Mouse (Mus musculus) T-helper 1 cell (primary cell): ENCODE measurements around the gene Ddr2.
"Not testable (repeated sequence)": the region's sequence is repeated elsewhere in the genome, so short reads cannot be mapped to it uniquely, and the experiment has no call there.

Experiments
- in situ Hi-C: fragments of 300-600 bp; cut with MboI, MseI; formaldehyde crosslinking; loops from one replicate; pipeline ENCODE4 v1.15.1; 2025; ENCODE audit warnings: high pct_unique_total_duplicates

Gene Ddr2

DNA sequence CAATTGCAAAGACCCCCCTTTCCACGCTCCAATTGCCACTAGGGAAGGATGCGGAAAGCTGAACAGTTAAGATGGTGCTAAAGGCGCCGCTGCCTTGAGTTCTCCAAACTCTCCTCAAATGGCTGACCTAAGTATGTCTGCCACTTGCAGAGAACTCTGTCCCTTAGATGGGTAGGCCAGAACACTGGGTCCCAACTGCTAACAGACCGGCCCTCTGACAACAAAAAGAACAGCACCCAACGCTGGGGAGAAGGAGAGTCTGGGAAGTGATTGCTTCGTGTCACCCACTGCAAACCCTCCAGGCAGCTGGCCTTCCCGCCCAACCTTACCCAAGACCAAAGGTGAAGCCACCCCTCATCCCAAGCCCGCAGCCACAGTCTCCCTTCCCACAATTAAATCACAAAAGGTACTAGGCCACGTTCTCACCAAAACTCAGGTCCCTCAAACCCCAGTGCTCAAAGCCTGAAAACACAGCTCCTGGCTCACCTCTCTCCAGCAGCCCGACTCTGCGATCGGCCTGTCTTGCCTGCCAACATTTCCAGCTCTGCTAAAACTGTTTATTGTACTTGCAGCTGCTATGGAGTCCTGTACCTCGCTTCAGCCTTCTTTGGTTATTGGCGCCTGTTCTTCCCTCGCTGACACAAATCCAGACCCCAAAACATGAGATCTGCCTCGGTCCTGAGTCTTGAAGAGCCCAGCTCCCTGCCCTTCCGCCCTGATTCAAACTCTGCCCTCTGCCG, 616 bp downstream of the Ddr2 start:
- in situ Hi-C loops: no loop called here

DNA sequence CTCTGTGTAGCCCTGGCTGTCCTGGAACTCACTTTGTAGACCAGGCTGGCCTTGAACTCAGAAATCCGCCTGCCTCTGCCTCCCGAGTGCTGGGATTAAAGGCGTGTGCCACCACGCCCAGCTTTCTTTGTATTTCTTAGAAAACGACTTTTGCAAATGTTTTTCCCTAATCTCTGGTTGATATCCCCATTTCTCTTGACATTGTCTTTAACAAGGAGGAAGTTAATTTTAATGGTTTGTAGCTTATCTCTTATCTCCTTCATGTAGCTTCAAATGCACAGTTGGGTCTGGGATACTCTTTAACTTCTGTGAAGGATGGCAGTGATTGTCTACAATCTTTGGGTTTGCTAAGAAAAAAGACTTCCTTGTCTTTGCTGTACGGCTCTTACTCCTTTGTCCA, 7.7 kb downstream of the Ddr2 start:
- in situ Hi-C loops: not testable (repeated sequence)

DNA sequence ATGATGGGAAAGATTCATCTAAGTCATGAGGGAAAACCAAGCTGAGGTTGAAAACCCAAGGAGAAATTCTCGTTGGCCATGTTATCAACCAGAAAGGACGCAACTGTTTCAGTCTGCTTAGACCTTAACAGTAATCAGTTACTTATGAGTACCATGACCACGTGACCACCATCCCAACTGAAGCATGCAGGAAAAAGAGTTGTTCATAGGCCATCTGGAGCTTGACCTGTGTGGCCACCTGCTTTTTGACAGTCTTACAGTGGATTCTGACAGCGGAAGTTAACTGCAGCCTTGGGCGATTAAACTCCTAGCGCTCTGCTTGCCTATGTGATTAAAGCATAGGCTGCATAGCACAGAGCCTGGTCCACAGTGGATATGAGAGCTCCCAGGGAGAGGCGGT, 23.9 kb downstream of the Ddr2 start:
- in situ Hi-C loops: no loop called here

DNA sequence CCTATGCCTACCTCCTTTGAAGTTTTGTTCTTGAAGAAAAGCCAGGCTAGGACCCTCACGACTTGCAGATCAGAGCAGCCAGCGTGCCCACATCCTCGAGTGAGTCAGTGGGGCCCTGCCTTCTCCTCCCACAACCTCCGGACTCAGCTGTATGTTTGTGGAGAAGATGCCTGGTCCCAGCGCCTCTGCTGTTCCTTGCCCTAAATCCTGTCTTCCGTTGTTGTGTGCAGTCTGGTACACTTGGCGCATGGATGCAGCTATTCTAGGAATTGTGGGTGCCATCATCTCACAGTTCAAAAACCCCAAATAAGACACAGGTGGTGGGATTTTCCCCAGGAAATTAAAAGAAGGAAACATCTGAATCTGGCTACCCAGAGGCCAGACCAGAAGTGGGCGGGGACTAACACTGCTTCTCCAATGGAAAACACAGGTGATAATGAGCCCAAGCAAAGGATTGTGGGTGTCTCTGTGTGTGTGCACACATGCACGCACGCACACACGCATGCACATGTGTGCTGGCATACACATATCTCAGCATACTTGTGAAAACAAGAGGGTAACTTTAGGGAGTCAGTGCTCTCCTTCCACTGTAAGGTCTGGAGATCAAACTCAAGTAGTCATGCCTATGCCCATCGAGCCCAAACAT, 26.3 kb downstream of the Ddr2 start:
- in situ Hi-C loops: no loop called here

DNA sequence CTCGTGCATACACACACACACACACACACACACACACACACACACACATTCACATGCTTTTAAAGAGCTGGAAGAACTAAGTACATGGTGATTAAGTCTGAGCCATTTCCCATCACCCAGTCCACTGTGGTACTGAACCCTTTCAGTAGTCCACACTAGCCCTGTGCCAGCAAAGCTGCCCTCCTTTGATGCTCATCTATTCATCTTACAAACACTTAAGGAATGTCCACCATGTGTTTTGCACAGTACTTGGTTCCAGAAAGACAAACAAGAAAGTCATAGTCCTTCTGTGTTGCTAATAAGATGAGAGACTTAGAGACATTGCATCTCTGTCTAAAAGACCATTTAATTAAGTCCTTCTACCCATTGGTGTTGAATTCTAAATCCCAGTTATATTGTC, 29.7 kb downstream of the Ddr2 start:
- in situ Hi-C loops: no loop called here

DNA sequence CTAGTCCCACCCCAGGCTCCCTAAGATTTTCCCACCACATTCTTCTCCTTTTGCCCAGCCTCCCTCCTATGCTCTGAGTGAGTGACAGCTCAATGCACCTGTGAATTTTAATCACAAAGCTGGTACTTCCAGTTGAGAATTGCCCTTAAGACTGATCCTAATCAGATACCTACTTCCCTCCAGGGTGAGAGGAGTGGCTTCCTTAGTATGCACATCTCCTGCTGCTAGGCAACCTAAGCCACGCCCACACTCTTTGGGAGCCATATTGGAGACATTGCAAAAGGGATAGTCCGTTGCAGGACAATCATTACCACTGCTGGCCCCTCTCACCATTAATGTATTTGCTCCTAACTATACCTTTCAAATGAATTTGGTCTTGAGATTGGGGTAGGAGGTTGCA, 31.1 kb downstream of the Ddr2 start:
- in situ Hi-C loops: no loop called here

DNA sequence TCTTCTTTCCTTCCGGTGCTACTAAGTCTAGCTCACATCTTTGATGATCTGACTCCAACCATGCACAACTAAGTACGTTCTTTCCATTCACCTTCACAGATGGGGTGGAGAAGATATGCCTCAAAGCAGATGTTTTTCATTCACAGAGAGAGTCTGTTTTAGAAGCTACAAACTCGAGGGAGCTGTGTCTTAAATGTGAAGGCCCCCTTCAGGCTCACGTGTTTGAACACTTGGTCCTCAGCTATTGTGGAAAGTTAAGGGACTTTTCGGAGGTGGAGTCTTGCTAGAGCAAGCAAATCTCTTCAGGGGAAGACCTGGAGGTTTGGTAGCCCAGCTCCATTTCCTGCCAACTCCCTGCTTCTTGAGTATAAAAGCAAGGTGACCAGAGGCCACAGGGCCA, 34.2 kb downstream of the Ddr2 start:
- in situ Hi-C loops: no loop called here

DNA sequence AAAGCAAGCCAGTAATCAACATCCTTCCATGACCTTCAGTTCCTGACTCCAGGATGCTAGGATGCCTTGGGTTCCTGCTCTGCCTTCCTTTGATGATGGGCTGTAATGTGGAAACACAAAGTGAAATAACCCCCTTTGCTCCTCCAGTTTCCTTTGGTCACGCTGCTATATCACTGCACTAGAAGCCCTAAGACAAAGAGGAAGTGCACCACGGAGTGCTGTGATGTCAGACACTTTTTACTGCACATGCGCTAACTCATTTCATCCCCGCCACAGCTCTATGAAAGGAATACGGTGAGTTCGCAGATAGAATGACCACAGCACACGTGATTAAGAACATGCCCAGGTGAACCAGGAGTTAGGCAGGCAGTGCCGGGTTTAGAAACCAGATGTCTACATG, 36.8 kb downstream of the Ddr2 start:
- in situ Hi-C loops: no loop called here

DNA sequence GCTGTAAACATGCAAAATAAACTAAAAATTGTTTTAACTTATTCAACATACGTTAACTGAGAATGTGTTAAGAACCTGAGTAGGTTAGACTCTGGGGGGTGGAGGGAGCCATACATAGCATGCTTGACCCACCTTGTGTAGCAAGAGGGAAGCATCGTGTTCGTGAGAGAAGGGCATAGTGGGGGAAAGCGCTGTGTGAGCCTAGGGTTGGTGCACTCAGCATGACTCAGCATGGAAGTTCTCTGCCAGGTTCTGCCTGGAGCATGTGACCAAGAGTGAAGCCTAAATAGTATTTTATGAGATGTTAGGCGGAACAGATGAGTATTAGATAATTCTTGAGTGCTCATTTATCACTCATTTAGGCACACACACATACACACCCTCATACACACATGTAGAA, 41.4 kb downstream of the Ddr2 start:
- in situ Hi-C loops: no loop called here

DNA sequence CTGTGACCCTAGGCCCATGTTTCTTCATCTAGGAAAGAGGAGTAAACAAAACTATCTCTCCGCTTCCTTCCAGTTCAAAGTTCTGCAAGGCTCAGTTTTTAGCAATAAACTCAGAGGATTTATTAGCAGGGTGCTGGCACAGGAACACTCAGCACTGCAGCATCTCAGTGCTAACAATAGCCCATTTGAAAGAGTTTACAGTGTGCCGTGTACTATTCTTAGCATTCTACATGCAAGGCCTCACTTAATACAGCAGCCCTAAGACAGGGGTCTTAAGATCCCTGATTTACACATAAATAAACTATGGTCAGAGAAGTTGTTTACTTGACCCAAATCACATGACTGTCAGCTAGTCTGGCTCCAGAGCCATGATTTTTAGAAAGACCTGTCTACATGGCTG, 44.6 kb downstream of the Ddr2 start:
- in situ Hi-C loops: no loop called here

DNA sequence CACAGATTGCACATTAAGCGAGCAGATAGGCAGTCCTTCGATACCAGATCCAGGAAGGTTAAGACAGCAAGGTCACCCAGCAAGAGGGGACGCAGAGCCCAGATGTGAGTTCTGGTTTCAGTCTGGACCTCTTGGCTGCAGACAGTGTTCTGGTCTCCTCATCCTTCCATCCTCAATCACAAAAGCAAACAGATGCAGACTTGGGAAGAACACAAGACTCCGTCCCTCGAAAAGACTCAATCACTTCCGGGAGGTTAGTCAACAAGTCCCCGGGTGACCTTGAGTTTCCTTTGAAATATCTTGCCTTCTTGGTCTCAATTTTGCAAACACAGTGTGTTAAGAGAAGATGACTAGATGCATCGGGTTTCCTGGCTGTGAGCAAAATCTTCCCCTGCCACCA, 45.6 kb downstream of the Ddr2 start:
- in situ Hi-C loops: no loop called here

DNA sequence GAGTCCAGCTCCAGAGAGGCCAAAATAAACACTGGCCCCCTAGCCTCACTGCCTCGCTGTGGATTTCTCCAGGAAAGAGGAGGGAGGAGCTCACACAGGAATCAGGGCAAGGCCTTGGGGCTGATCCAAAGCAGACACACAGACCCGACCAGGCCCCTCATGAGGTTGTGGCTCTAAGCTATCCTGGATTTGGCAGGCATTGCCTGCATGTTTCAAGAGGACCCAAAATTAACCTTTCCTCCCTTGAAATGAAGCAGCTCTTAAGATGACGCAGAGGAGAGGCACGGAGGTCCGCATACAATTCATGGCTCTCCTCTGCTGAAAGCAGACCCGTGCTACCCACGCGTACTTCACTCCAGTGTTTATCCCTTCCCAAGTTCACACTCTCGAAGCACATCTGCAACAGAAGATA, 46.5 kb downstream of the Ddr2 start:
- in situ Hi-C loops: no loop called here

DNA sequence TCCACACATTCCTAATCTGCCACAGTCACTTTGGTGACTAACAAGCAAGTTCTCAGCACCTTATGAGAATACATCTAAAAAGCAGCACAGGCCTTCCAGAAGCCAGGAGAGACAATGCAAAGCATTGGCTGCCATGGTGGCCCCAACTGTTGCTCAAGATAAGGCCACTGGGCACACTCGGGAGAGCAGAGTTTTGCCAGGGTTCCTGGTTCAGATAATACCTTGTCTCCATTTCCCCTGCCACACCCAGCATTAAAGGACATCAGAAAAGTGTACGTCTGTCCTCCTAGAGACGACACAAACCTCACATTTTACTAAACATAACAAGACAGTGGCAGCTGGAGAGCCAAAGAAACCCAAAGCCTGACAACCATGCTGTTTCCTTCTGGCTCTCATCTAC, 50.3 kb downstream of the Ddr2 start:
- in situ Hi-C loops: no loop called here

DNA sequence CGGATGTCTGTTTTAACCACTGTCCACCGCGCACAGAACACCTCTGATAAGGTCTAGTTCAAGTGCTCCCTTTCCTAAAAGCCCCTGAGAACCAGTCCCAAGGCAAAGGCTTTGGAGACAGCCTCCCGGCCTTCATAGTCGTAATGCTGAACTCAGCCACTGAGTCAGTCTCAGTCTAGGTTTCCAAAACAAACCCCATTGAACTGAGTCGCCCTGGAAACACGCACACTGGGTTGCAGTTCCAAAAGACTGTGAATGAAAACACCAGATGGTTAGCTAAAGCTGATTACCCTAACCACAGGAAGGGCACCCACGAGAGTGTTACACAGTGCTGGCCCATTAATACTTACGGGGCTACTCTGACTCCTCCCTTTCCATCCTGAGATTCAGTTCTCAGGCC, 51.2 kb downstream of the Ddr2 start:
- in situ Hi-C loops: no loop called here

DNA sequence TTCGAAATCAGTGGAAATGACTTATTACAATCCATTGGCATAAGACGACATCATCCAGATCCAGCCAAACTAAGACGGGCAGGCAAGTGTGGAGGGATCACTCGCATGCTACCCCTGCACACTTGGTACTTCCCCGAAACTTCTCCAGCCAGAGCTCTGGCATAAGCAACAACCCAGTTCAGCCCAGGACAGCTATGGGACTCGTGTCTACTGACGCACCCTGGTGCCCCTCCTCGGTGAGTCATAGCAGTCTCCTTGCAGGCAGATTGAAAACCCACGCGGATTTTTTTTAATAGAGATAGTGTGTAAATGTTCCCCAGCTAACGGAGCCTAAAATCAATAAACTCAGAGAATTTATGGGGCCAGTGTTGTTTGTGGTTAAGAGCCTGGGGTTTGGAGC, 52.5 kb downstream of the Ddr2 start:
- in situ Hi-C loops: no loop called here

DNA sequence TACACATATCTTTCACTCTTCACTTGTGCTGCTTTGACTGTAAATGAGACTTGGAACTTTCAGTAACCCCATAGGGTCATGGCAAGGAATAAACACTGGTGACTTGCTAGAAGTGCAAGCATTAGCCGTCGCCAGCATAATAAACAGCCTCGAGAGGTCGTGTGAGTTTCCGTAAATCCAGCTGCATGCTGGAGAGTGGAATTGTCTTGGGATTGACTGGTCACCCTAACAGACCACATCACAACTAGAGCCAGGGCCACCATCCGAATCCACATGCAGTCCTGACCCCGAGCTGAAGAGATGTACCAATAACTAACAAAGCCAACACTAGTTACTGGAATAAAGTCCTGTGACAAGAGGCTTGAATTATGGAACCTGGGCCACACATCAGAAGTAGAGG, 53.0 kb downstream of the Ddr2 start:
- in situ Hi-C loops: no loop called here

DNA sequence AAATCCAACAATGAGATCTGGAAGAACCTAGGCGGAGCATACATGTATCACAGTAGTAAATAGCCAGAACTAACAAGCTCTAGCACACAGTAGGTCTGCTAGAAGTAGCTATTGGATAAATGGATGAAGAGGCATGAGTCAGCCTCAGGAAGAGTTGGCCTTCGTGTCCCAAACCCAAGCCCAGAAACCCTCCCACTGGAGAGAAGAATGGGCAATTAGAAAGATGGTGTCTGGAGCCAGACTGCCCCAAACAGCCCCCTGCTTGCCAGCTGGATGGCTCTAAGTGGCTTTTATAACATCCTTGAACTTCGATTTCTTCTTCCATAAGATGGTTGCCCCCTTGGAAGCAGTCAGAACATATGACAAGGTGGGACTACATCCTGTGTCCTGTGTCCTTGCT, 53.6 kb downstream of the Ddr2 start:
- in situ Hi-C loops: no loop called here

DNA sequence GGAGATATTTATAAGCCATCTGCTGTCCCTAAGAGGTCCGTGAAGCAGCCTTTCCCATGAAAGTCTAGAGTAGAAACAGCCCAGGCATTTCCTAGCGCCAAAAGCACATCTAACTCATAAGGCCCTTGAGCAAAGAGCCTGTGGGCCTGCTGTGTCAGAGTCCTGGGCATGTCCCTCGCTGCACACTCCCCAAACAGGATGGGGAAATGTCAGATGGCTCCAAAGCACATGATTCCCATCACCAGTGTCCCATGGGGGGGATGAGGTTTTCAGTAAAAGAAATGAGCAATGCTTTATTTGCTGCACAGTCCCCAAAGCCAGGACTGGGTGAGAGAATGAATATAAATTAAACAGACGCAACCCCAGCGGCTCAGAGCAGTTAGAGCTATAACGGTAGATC, 54.3 kb downstream of the Ddr2 start:
- in situ Hi-C loops: no loop called here

DNA sequence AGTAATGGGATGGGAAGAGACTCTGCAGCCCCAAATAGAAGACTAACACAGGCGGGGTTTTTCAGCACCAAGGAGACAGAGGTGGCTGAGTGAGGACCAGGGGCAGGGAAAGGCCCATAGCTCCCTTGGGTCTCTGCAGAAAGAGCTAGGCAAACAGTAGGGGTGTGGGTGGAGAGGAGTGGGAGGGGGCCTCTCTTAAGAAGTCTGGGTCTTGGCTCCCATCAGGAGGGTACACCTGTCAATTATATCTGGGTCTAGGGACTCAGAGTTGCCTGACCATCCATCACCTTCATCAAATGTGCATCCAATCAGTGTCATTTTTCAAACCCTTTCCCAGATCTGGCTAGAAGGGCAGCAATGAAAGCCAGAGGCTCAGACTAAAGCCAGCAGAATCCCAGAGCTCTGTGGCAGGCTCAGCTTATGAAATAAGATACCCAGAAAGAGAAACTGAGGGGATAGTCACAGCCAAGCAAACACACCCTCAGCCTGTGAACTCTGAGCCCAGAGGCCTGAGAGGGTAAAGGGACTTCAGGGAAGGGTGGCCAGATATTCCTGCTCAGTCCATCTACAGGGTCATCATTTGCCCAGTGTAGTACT, 58.0 kb downstream of the Ddr2 start:
- in situ Hi-C loops: no loop called here

DNA sequence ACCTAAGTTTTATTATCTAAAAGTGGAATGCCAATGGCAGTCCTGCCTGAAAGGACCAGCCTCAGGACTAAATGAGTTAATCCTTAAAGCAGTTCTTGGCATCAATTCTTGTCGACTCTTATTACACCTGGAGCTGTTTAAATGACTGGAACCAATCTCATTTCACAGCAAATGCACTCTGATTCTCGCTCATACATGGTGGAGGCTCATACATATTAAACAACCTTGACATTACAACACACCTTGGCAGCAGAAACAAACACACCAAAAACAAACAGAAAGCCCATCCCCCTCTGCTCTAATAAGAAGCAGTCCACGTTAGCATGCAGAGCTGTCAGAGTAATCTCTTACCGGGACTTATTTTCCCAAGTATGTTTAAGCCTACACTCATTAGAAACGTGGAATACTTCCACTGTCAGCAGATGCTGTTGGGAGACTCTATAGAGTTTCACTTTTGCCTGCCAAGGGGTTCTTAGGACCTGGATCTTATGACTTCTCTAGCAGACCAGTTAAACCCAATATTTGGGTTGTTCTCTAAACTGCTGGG, 58.9 kb downstream of the Ddr2 start:
- in situ Hi-C loops: no loop called here

DNA sequence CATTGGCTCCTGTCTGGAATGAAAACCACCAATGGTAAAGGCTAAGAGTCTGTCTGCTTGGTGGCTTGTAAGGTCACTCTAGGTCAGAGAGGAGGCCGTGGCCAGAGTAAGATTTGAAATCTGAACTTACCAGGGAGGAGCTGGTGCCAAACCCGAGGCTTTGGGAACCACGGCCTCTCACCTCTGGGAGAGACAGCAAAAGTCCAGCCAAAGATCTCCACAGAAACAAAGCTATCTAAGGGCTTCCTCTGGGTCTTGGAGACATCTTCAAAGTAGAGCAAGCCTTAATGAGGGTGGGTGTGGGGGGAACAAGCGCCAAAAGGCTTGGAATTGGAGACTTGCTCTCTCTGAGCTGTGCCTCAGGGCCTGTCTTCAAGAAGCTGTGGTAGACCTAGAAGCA, 62.1 kb downstream of the Ddr2 start:
- in situ Hi-C loops: no loop called here

DNA sequence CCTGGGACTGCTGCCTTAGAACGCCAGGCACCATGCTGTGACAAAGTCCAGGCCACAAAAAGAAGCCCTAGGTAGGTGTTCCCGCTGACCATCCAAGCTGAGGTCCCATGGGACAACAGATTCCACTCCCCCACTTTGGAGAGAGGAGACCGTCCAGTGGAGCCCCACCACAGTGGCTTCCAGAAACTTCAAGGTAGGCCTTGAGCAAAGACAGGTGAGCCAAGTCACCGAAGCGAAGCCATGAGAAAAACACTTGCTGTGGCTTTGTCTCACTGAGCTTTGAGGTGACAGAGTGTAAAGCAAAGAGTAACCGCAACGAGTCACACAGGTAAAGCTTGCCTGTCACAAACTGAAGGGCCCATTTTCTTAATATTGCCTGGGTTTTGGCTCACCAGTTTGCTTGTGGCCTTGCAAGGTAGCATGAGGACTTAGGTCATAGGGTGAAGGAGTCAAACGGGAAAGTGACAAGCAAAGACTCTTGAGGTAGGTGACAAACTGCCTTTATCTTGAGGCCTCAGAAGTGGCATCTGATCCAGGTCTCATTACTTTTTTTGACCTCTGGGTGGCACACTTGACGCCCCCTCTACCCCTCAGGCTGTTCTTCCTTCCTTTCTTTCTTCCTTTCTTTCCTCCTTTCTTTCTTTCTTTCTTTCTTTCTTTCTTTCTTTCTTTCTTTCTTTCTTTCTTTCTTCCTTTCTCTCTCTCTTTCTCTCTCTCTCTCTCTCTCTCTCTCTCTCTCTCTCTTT, 65.7 kb downstream of the Ddr2 start:
- in situ Hi-C loops: no loop called here
